Mouse (Mus musculus): ENCODE data around the gene Plekha5.

- TF ChIP-seq CTCF (IDR thresholded peaks at IDR 0.05; ENCODE audit: insufficient read depth, low read depth, low read length) (no peak), POLR2A (IDR thresholded peaks at IDR 0.05; ENCODE audit: insufficient read depth, low read depth, low read length) (no peak)
Measured at GRCm38 (mm10) chr6:140478943-140479342, 55.1 kb downstream of the Plekha5 start.

Data from olfactory bulb, adult 2 months (tissue).